Mouse (Mus musculus): ENCODE data around the gene Ywhag.

DNA sequence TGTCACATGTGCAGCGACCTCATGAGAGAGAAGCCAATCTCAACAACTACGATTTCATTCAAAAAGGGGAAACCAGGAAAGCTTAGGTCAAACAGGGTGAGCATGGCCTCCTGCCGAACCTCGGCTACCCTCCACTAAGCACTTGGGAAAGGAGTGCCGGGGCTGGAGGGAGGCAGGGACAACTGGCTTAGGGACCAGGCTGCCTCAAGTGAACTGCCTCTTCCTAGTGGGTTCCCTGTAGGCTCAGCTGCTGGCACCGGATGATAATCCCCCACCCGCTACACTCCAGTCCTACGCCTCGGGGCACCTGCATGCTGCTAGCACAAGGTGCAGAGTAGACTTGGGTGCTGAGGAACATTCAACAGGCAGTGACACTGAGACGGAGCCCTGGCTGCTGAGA is 24.8 kb downstream of the Ywhag start:
- TF ChIP-seq NANOG (IDR thresholded peaks at IDR 0.05; ENCODE audit: borderline replicate concordance, low read length), result no peak
- TF ChIP-seq CTCF (conservative IDR thresholded peaks at IDR 0.05; ENCODE audit: low read length), result no peak
